Mouse (Mus musculus) Patski (cell line): Measurements from ENCODE around the gene BC067074. TPM values are rescaled to one million over a fixed set of nuclear protein-coding genes. Genes with fewer than 3 reads are reported as not detected.
"Not testable (repeated sequence)": the region's sequence is repeated elsewhere in the genome, so short reads cannot be mapped to it uniquely, and the experiment has no call there.

Source experiments
- ATAC-seq: fragments of 100-300 bp; one replicate; pipeline ENCODE4 v1.8.0; 2021
- CTCF ChIA-PET: fragments of 350-600 bp; sonication (Branson Sonifier 250); formaldehyde crosslinking; loops from one replicate; lab custom pipeline; 2022; ENCODE audit warnings: inconsistent platforms; lab: Charles Lee
- POLR2A ChIA-PET: fragments of 350-600 bp; sonication (Branson Sonifier 250); formaldehyde crosslinking; loops from one replicate; lab custom pipeline; 2022; ENCODE audit warnings: antibody characterized with exemption, inconsistent platforms; lab: Charles Lee
- DNase-seq: peaks from one replicate; pipeline ENCODE4 v3.0.0-alpha.2; 2011; ENCODE audit warnings: low read depth, low spot score
- H3K27me3 ChIP-seq: fragments of 371-371 bp; one replicate; pipeline ENCODE4 v1.5.1; 2021
- CTCF ChIP-seq: fragments of 100-300 bp; IDR thresholded peaks from one replicate; pipeline ENCODE4 v1.5.1; 2021
- in situ Hi-C: fragments of 300-500 bp; cut with MboI; formaldehyde crosslinking; loops from 3 replicates; pipeline ENCODE4 v1.11.1; 2018; ENCODE audit warnings: low pct_unique_long_range_greater_than_20kb, mixed read lengths
- polyA plus RNA-seq: library from polyadenylated mRNA; unstranded; gene quantifications from one replicate; pipeline ENCODE4 v1.2.3, GENCODE M21; 2021

Gene BC067074
- 0.08 TPM for polyA plus RNA-seq

DNA sequence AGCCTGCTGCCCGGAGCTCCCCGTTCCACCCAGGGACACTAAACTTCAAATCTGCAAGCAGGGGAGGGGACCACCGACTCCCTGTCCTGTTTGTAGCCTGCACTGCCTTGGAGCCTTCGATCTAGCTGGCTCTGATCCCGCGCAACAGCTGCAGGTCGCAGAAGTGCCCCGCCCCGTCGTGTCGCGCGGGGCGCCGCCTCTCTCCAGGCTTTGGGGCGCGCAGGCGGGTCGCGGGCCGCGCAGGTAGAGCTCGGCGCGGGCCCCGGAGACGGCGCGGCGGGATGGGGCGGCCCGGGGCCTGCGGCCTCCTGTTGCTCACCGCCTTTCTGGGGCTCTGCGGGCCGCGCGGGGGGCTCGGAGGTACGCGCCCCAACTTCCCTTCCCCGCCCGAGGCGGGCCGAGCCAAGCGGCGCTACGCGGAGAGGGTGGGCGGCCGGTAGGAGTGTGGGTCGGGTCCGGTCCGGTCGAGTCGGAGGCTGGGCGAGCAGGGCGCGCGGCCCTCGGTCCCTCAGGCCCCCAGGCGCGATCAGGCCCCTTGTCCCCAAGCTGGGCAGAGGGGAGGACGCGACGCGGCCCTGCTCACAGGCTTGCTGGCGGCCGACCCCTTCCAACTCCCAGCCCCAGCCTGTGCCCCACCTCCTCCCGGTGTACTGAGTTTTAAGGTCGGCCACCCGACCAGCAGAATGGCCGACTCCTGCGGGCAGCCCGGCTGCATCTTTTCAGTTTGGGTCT lies at the start of gene BC067074:
Gene BC067074 (plus strand): TSS at position 185 of the 732 bp plus-strand sequence.
- TF ChIP-seq CTCF: no peak
- ChIA-PET POLR2A (interaction anchor here (0.6 kb wide), 1 partner anchor 70 kb away, joined by 3 read pairs; no protein-coding TSS in a partner anchor), CTCF (interaction anchor here (1.3 kb wide), 1 partner anchor 29 kb away, joined by 3 read pairs; no protein-coding TSS in a partner anchor)
- H3K27me3 ChIP-seq: no peaks in the 10 kb centered on the region
- in situ Hi-C loops: no loop called here
- no peak for DNase-seq
- ATAC-seq: no peak

DNA sequence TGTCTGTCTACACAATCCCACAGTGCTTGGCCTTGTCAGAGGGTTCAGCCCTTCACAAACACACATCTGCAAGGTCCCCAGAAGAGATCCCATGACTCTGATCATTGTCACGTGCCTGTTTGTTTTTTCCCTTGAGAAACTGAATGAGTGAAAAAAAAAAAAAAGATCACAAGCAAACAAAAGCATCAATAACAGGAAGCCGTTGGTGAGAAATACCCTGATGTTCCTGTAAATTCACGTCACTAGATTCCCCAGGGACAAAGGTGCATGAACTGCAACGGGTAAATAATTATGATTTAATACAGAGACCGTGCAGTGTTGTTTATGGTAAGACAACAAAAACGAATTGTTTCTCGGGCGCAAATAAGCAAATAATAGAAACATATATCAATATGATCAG lies 47.9 kb upstream of the BC067074 start:
- no peaks in the 10 kb centered on the region for H3K27me3 ChIP-seq
- in situ Hi-C loops: loop anchor here (5.0 kb wide), 1 partner anchor 193 kb away; no protein-coding TSS in a partner anchor
- CTCF ChIA-PET: no interaction called here
- no peak for ATAC-seq
- no peak for DNase-seq
- TF ChIP-seq CTCF: no peak
- POLR2A ChIA-PET: no interaction called here

DNA sequence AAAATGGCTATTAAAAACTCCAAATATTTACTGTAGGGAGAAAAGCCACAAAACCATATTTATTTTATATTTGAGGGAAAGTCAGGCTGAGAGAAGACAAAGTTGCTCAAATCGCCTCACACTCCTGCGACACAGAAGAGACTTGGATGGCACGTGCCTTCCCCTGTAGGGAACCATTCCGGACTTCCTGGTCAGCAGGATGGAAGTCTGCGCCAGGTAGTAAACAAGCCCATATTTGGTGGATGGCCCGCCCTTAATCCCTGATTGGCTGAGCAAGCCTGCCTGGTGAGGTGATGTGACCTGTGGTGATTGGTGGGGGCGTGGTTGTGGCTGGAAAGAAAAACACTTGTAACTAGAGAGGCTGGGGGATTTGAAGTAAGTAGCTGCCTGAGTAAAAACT lies 40.4 kb upstream of the BC067074 start:
- DNase-seq, H3K27me3 ChIP-seq, POLR2A ChIA-PET, ATAC-seq, CTCF ChIA-PET: not testable (repeated sequence)
- in situ Hi-C loops: loop anchor here (25.0 kb wide), 2 partner anchors 590 to 1535 kb away; partner anchors contain the start of genes Ddx4 and Slc38a9

DNA sequence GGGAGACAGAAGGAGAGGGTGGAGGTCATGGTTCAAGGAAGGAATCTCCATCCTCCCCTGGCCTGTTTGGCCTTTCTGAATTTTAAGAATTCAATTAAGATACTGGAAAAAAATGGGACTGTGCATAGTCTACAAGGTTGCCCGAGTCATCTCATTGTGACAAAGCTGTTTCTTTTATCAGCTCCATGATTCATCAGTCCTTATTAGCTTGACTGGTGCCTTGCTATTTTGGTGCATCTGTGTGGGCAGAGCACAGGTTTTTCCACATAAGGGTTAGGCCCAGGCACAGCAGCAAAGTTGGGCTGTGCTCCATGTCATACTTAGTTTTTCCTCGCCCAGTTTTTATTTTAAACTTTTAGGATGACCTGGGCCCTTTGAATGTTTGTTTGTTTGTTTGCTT lies 36.2 kb upstream of the BC067074 start:
- DNase-seq: no peak
- ATAC-seq: no peak
- ChIA-PET POLR2A (no interaction called here), CTCF (interaction anchor here (2.8 kb wide), 1 partner anchor 9 kb away, joined by 8 read pairs; no protein-coding TSS in a partner anchor)
- no peak for TF ChIP-seq CTCF
- H3K27me3 ChIP-seq: no peaks in the 10 kb centered on the region
- in situ Hi-C loops: loop anchor here (25.0 kb wide), 2 partner anchors 594 to 1531 kb away; partner anchors contain the start of genes Ddx4 and Slc38a9

DNA sequence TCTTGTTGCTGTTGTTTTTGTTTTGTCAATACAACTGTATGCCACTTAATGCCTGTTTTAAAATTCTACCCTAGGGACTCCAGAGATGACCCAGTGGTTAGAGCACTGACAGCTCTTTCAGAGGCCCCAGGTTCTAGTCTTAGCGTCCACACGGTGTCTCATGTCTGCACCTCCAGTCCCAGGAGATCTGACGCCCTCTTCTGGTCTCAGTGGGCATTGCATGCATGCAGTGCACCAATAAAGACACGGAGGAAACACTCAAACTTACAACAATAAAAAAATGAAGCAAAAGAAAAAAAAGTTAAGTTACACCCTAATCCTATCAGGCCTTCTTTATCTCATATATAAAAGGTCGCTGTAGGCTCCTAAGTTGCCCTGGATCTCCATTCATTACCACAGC lies 35.8 kb upstream of the BC067074 start:
- peak; percentile 38 for TF ChIP-seq CTCF
- DNase-seq (no peak), ATAC-seq (no peak)
- POLR2A ChIA-PET: no interaction called here
- CTCF ChIA-PET: interaction anchor here (2.8 kb wide), 1 partner anchor 8 kb away, joined by 8 read pairs; no protein-coding TSS in a partner anchor
- H3K27me3 ChIP-seq: no peaks in the 10 kb centered on the region
- in situ Hi-C loops: loop anchor here (25.0 kb wide), 2 partner anchors 595 to 1530 kb away; partner anchors contain the start of genes Ddx4 and Slc38a9

DNA sequence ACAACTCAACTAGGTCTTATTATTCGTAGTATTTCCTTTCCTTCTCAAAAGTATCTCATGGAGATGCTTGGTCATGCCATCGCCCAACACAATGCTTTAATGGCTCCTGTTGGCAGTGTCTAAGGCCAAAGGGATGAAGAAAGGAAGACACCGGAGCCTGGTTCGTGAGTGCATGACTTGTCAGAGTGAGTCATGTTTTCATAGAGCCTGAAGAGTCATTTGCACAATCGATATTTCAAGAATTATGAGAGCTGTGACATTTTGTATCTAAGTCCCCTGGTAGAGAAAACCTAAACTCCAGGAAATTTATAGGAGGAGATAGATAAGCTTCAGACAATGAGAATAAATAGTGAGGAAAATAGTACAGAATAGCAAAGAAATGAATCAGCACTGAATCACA lies 33.7 kb upstream of the BC067074 start:
- ATAC-seq: no peak
- no peak for TF ChIP-seq CTCF
- DNase-seq: no peak
- ChIA-PET CTCF (interaction anchor here (1.6 to 2.2 kb wide), 2 partner anchors 120 to 213 kb away, joined by 4 read pairs; partner anchors contain the start of gene Gpx8), POLR2A (no interaction called here)
- no peaks in the 10 kb centered on the region for H3K27me3 ChIP-seq
- in situ Hi-C loops: loop anchor here (25.0 kb wide), 2 partner anchors 597 to 1528 kb away; partner anchors contain the start of genes Ddx4 and Slc38a9

DNA sequence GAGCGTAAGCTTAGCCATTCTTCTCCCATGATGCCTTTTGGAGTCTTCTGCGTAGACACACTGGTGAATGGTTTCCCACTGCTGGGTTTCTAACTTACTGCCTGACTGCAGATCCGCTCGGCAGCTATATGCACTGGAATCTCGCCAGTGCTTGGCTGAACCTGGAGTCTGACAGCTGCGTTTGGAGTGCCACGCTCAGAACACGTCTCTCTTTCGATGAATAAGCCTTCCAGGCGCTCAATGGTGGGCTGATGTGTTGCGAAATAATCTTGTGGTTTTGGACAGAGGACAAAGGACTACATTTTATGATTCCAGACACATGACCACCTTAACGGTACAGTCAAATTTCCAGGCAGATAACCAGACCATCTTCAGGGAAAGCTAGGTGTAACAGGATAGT lies 30.1 kb upstream of the BC067074 start:
- ChIA-PET POLR2A (no interaction called here), CTCF (interaction anchor here (1.2 to 1.5 kb wide), 2 partner anchors 29 to 217 kb away, joined by 3 to 13 read pairs; partner anchors contain the start of gene Gpx8)
- TF ChIP-seq CTCF: no peak
- ATAC-seq (no peak), DNase-seq (peak; percentile 59)
- no peaks in the 10 kb centered on the region for H3K27me3 ChIP-seq
- in situ Hi-C loops: loop anchor here (10.0 to 25.0 kb wide), 3 partner anchors 601 to 1524 kb away; partner anchors contain the start of genes Ddx4 and Slc38a9

DNA sequence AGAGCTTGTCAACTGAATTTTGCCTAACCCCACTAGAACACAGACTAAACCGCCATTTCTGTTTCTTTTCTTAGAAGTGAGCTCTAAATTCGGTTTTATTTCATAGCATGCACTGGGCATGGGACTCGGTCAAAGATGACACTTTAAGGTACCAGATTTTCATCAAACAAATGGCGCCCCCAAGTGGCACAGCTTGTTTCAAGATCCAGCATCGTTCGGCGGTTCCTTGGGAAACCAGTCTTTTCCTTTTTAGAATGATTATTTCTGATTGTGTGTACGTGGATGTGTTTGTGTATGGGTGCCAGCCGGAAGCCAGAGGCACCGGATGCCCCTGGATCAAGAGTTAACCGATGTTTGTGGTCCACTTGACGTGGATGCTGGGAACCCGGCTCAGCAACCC lies 27.7 kb upstream of the BC067074 start:
- ChIA-PET CTCF (interaction anchor here (0.8 to 4.2 kb wide), 11 partner anchors 8 to 526 kb away, joined by 3 to 35 read pairs (median 3); partner anchors contain the start of gene Gpx8), POLR2A (no interaction called here)
- peak; percentile 69 for TF ChIP-seq CTCF
- H3K27me3 ChIP-seq: no peaks in the 10 kb centered on the region
- DNase-seq (no peak), ATAC-seq (no peak)
- in situ Hi-C loops: loop anchor here (10.0 to 25.0 kb wide), 3 partner anchors 600 to 1522 kb away; partner anchors contain the start of genes Ddx4 and Slc38a9

DNA sequence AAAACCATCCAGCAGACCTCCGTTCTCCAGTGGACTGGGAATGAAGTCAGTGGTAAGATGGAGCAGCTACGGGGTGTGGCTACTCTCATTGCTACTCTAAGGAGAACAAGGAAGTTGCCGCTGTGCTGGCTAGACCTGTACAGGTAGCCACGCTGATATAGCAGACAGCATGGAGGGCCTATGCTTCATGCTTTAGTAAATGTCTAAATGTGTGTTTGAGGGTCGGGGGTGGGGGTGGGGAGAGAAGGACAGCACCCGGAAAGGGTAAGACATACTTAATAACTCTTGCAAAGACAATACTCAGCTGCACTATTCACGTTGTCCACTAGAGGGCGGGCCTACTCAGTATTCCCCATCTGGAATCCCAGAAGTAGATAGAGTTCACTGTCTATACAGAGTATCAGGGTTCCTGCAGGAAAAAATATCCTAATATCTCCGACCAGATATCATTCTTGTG lies 26.4 kb upstream of the BC067074 start:
- TF ChIP-seq CTCF: peak; percentile 78
- ATAC-seq: peak; percentile 37
- ChIA-PET CTCF (interaction anchor here (0.8 to 4.2 kb wide), 7 partner anchors 9 to 352 kb away, joined by 3 to 35 read pairs (median 5); partner anchors contain the start of genes Gpx8 and Snx18), POLR2A (interaction anchor here (0.6 kb wide), 1 partner anchor 220 kb away, joined by 4 read pairs; the partner anchor contains the start of gene Gpx8)
- in situ Hi-C loops: loop anchor here (10.0 to 25.0 kb wide), 3 partner anchors 598 to 1521 kb away; partner anchors contain the start of genes Ddx4 and Slc38a9
- H3K27me3 ChIP-seq: no peaks in the 10 kb centered on the region
- no peak for DNase-seq

DNA sequence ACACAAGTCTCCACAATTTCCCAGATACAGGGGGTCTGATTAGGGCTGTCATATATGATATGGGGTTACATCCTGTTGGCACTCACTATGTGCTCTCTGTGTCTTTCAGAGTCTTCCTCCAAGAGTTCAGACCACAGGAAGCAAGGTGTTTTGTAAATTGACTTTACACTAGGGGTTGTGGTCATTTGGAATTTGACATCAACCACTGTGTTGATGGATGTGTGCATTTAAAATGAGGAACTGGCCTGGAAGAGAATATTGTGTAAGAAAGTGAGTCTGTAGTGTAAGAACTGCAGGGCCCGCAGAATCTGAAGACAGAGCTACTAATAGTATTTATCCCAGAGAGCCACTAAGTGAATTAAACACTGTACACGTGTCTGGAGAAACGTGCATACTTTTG lies 25.8 kb upstream of the BC067074 start:
- POLR2A ChIA-PET: no interaction called here

More for the DNA sequence above, 25.8 kb upstream of the BC067074 start:
- H3K27me3 ChIP-seq: no peaks in the 10 kb centered on the region
- no peak for ATAC-seq
- no peak for TF ChIP-seq CTCF
- in situ Hi-C loops: loop anchor here (10.0 to 25.0 kb wide), 3 partner anchors 598 to 1520 kb away; partner anchors contain the start of genes Ddx4 and Slc38a9
- no peak for DNase-seq
- CTCF ChIA-PET: interaction anchor here (0.8 to 4.2 kb wide), 4 partner anchors 47 to 351 kb away, joined by 3 to 35 read pairs (median 4); partner anchors contain the start of genes Gpx8 and Snx18
